Mouse (Mus musculus) brain, embryonic 14.5 days (tissue): ENCODE measurements around the gene Bmp6.

Source experiments
- CTCF ChIP-seq: fragments of 200-500 bp; IDR thresholded peaks from 2 replicates; pipeline ENCODE4 v1.5.1; 2012; ENCODE audit warnings: inconsistent platforms, mild to moderate bottlenecking, moderate library complexity, borderline replicate concordance; ENCODE audit not compliant: insufficient read depth, insufficient read length; ENCODE audit errors: extremely low read depth
- POLR2A ChIP-seq: fragments of 200-500 bp; IDR thresholded peaks from 2 replicates; pipeline ENCODE4 v1.6.1; 2012; ENCODE audit warnings: mild to moderate bottlenecking, inconsistent platforms, borderline replicate concordance; ENCODE audit not compliant: poor library complexity, insufficient read depth, insufficient read length, severe bottlenecking; ENCODE audit errors: extremely low read depth

- TF ChIP-seq POLR2A (no peak), CTCF (no peak)
Measured at GRCm38 (mm10) chr13:38422491-38422890, 77.6 kb downstream of the Bmp6 start.
